Mouse (Mus musculus) embryo, embryonic 11.5 days (tissue): ENCODE measurements around the gene Cdc5l.
A peak's percentile ranks its signal among the peaks of the same experiment; 100 is the strongest.
"Not testable (repeated sequence)": the region's sequence is repeated elsewhere in the genome, so short reads cannot be mapped to it uniquely, and the experiment has no call there.

Experiments used
- DNase-seq: peaks from one replicate; pipeline ENCODE4 v3.0.0-alpha.2; 2012; ENCODE audit warnings: low read depth, low spot score

Cdc5l gene

DNA sequence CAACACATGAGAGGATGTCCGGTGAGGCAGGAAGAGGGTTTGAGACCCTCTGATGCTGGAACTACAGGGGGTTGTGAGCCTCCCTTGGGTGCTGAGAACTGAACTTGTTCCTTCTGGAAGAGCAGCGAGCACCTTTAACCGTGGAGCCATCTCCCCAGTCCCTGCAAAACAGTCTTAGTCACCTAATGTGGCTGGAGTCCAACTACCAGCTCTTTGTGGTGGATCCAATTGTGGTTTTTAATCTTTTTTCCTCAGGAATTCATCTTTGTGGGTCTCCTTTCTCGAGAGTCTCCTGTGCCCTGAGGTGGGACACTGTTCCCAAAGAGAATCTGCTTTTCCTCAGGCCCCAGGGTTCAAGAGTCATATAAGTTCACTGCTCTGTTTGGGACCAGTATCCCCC, 12.4 kb upstream of the Cdc5l start:
- no peak for DNase-seq

- no peak for DNase-seq
These were observed 689 bp upstream of the Cdc5l start for GRCm38 (mm10) chr17:45434262-45434590.

DNA sequence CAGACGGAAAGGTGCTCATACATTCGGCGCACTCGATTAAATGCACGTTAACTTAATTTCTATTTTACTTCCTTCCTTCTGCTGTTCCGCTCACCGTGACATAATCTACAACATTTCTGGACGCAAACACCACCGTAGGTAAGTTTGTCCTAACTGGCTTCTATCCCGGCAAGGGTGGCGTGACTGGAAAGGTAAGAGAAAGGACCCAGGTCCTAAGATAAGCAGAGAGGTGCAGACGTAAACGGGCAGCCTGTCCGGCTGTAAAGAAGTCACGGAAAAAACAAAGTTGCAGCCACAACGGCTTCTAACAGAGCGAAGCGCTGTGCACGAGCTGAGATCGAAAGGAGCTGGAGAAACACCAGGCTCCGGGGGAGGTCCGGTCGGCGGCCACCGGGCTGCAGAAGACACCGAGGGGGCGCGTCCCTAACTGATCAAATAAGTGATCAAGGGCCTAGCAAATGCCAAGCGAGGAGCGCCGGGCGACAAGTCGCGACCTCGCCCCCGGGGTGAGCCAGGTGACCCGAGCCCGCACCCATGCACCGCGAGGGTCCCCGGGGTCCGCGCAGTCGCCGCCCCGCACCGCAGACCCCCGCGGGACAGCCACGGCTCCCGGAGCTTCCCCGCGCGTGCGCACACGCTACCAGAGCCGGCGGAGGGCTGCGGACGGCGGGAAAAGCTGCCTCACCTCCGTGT, 685 bp downstream of the Cdc5l start:
- no peak for DNase-seq

DNA sequence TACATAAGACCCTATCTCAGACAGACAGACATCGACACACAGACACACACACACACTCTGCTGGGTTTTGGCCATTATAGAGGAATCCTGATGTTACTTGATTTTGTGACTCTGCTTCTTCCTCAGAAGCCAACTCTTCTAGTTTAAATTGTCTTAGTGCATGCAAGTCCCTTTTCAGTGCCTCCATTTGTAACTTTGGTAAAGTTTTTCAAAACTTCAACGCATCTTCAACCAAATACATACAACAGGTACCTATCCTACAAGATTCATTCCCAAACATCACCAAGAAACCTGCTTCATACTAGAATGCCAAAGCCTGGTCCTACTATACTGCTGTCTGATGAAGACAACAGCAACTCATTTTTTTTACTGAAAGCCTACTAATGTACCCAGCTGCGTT, 1.5 kb downstream of the Cdc5l start:
- no peak for DNase-seq

DNA sequence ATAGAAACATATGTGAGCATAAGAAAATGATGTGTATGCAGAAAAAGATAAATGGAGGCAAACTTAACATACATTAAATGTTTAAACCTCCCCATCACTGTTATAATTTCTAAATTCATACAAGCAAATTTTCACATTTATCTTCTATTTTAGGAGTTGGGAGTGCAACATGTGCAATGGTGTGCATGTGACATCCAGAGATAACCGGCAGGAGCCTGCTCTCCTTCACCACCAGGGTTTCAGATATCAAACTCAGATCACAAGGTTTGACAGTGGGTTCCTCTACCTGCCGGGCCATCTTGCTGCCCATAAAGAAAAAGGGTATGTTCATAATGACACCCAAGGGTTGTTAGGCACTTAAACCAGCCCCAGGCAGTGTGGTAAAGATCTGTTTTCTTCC, 16.1 kb downstream of the Cdc5l start:
- no peak for DNase-seq

- DNase-seq = not testable (repeated sequence)
These were observed 21.9 kb downstream of the Cdc5l start for GRCm38 (mm10) chr17:45411617-45412016.

DNA sequence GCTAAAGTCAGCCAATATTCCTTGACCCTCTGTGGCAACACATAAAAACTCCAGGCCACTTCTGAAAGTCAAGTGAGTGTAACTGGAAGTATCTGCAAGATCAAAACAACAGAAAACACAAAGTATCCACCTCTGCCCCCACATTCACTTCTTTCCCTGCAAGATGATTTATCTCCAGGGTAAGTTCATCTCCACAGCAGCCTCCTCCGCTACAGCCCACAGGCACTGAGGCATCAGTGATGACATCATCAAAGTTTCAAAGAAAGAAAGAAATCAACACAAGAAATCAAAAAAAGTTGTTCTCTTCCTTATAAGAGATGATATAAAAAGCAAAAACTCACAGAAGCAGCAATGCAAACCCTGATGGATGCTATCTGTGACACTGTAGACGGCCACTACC, 24.8 kb downstream of the Cdc5l start:
- DNase-seq = no peak

DNA sequence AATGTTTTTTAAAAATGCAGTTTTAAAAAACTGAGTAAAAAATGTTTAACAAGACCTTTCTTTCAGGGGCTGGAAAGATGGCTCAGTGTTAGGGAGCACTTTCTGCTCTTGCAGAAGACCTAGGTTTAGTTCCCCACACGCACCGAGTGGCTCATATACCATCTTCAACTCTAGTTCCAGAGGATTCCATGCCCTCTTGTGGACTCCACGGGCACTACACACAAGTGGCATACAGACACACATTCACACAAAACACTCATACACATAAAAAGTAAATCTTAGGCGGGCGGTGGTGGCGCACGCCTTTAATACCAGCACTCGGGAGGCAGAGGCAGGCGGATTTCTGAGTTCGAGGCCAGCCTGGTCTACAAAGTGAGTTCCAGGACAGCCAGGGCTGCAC, 27.3 kb downstream of the Cdc5l start:
- no peak for DNase-seq

GRCm38 (mm10) chr17:45403207-45403606, 30.3 kb downstream of the Cdc5l start:
- DNase-seq = peak; percentile 59

DNA sequence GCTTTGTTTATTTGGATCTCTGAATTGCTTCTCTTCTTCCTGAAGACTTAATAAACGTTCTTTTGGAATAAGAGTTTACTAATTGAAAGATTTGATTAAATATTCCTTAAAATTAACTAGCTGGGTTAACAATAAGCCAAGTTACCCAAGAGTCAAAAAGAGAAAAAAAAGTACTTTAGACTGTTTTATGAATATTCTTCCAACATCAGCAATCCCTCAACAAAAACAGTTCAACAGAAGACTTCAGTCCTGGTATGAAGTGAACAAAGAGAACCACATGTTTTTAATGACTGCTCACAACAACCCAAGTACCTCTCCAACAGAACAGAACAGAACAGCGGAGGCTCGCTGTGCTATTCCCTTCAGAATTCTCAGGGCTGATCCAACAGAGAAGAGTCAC, 30.9 kb downstream of the Cdc5l start:
- DNase-seq = no peak

DNA sequence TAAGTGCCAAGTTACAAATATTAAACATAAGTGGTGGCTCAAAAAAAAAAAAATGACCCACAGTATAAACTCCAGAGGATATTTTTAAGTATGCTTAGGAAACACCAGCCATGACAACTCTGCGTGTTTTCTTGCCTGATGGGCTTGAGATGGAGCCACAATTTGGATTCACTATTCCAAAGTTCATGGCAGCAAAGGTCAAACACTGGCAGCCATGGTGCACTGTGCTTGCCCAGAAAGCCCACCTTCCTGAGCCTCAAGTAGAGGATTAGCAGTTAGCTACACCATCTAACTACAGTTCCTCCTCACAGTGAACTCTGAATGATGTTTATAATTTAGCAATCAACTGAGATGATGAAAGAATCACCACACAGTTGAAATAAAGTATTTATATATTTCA, 31.4 kb downstream of the Cdc5l start:
- DNase-seq = no peak

DNA sequence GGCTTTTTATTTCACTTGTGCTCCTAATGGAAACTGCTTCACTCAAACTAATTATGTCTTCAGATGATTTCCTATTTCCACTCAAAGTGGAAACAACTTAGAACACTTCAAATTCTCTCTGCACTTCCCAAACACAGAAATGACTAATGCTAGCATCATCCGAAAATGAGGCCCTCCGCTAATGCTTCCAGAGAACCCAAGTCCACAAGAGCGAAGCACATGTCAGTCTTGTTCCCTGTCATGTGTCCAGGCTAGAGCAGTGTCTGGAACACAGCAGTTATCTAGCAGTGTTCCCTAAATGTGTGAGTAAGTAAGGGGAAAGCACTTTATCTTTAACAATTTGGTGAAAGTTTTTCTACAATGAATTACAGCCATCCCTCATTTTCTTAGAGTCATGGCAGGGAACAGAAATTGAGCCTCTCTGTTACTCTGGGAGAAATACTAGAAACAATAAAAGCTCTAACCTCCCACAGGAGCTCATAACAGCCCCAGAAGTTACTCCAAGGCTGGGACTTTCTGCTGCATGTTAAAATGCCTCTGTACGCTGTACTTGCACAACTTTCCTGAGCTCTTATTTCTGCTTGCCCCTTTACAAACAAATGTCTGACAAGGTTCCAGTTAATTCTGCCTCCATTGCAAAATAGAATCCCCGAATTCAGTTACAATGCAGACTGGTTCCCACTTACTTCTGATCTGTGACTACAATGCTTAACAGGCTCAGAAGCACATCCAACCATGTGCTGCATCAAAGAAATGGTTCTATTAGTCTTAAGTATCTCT, 32.2 kb downstream of the Cdc5l start:
- no peak for DNase-seq

- DNase-seq = no peak
These were observed 35.5 kb downstream of the Cdc5l start for GRCm38 (mm10) chr17:45398021-45398420.

DNA sequence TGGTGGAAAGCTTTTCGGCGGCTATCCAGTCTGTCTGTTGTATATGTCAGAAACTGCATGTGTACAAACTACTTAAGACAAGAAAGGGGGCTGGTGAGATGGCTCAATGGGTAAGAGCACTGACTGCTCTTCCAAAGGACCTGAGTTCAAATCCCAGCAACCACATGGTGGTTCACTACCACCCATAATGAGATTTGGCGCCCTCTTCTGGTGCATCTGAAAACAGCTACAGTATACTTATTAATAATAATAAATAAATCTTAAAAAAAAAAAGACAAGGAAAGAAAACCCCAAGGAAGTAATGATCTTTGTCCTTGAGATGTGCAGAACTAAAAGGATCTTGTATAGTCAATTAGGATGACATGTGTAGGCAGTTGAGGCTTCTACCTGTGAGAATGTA, 36.0 kb downstream of the Cdc5l start:
- no peak for DNase-seq

DNA sequence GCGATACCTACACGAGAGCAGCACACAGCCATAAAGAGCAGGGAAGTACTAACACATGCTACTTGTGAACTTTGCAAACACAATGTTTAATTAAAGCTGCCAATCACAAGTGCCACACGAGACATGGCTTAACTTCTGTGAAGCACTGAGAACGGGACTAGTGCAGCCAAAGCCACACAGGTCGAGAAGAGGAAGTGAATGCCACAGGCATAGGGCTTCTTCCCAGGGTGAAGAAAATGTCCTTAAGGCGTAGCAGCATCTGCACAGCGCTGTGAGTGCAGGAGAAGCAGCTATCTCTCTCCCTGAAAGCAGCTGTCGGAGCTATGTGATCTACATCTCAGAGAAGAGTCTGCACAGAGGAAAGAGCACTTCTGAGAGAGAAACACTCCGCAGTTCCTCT, 38.9 kb downstream of the Cdc5l start:
- DNase-seq = no peak

GRCm38 (mm10) chr17:45393765-45394164, 39.8 kb downstream of the Cdc5l start:
- no peak for DNase-seq

DNA sequence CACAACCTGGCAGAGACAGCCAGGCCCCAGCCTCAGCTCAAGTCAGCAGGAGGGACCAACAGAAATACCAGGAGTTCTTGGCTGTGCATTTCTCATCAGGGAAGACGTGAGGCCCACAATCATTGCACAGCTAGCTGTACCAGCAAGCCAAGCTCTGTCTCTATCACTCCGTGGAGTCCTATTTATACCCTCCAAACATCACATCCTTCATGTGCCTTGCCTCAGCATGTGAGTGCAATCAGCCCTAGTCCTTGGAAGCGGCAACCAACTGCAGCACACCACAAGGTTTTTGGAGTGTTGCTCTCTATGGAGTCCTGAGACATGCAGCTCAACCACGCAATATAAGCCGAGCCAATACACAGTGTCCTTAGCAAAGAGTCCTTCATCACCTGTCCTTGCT, 43.6 kb downstream of the Cdc5l start:
- no peak for DNase-seq

- no peak for DNase-seq
These were observed 46.6 kb downstream of the Cdc5l start for GRCm38 (mm10) chr17:45386986-45387385.

DNA sequence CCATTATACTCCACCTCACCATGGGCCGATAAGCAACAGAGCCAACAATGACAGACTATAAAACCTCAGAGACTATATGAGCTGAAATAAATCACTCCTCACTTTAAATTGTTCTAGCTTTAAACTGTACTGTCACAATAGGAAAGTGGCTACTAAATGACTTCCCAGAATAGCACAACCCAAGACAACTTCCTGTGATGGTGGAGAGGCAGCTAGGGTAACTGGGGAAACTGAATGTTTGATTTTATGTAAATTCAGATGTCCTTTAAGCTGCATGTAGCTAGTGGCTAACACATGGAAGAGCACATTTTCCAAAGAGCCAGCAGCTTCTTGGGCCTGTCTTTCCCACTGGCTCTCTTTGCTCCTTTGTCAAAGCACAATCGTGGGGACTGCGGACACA, 50.2 kb downstream of the Cdc5l start:
- DNase-seq = no peak

GRCm38 (mm10) chr17:45379271-45379784, 54.2 kb downstream of the Cdc5l start:
- no peak for DNase-seq

- DNase-seq = no peak
These were observed 56.2 kb downstream of the Cdc5l start for GRCm38 (mm10) chr17:45377323-45377722.

DNA sequence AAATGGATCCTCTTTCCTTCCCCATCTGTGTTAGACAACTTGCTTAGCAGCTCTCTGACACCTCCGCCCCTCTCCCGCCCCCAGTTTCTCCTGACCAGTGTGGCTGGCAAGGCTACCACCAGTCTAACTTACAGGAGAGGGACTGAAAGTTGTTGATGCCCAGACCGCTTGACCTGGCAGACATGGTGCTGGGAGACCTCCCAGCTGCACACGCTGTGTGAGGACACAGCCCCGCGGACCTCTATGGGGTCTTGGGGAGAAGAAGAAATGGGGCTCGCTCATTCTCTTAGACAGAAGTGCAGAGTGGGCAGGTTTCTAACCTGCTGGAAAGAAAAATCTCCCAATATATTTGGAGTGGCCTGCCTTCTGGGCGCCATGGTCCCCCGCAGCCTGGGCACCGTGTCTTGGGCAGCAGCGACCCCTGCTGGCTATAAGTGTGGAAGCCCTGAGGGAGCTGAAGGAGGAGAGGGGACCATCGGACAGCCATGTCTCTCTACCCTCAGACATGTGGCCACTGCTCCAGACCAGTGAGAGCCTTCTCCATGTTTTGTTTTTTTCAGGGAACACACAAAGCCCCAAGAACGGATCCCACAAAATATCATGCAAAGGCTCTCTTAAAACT, 59.4 kb downstream of the Cdc5l start:
- DNase-seq = peak; percentile 74

GRCm38 (mm10) chr17:45371042-45371441, 62.5 kb downstream of the Cdc5l start:
- DNase-seq = no peak
